Mouse (Mus musculus): ENCODE measurements around the gene Anxa3. TPM values are rescaled to one million over a fixed set of nuclear protein-coding genes. Genes with fewer than 3 reads are reported as not detected.

Gene Anxa3
- polyA plus RNA-seq, 1 experiment from 2014 or later = 39.3 TPM

GRCm38 (mm10) chr5:96799165-96799564 is 6.0 kb downstream of the Anxa3 start:
- Histone ChIP-seq H3K4me3 (no peak overlapping the region), H3K9ac (no peak overlapping the region), H3K9me3 (no peaks in the 10 kb centered on the region), H3K27me3 (peaks cover 13% of the 10 kb centered on the region), H3K27ac (no peak overlapping the region), H3K36me3 (no peaks in the 10 kb centered on the region), H3K4me1 (peaks cover 28% of the 10 kb centered on the region), H3K4me2 (replicated peaks) (no peak overlapping the region)
- ATAC-seq (ENCODE audit: low FRiP score, low read depth) = no peak
- 88% methylated on average over 9 of the region's 9 CpGs for WGBS

- Histone ChIP-seq H3K4me2 (replicated peaks) (no peak overlapping the region), H3K9me3 (no peaks in the 10 kb centered on the region), H3K27ac (no peak overlapping the region), H3K4me3 (no peak overlapping the region), H3K4me1 (peaks cover 21% of the 10 kb centered on the region), H3K27me3 (peaks cover 6% of the 10 kb centered on the region), H3K36me3 (no peaks in the 10 kb centered on the region), H3K9ac (no peak overlapping the region)
- ATAC-seq (ENCODE audit: low FRiP score, low read depth) = no peak
- 86% methylated on average over 9 of the region's 9 CpGs for WGBS
Observed at GRCm38 (mm10) chr5:96799969-96800368, 6.8 kb downstream of the Anxa3 start.

GRCm38 (mm10) chr5:96802185-96802584 is 9.0 kb downstream of the Anxa3 start:
- H3K4me2 ChIP-seq (replicated peaks) = no peak overlapping the region
- peak; percentile 51; the same call in 1 of the 2 replicates for ATAC-seq (ENCODE audit: low FRiP score, low read depth)
- peaks cover 21% of the 10 kb centered on the region for H3K4me1 ChIP-seq
- WGBS = 11% methylated on average over 7 of the region's 7 CpGs
- no peaks in the 10 kb centered on the region for H3K36me3 ChIP-seq
- no peak overlapping the region for H3K4me3 ChIP-seq
- no peak overlapping the region for H3K27ac ChIP-seq
- H3K9me3 ChIP-seq = no peaks in the 10 kb centered on the region
- no peaks in the 10 kb centered on the region for H3K27me3 ChIP-seq
- H3K9ac ChIP-seq = no peak overlapping the region

- Histone ChIP-seq H3K9ac (no peak overlapping the region), H3K9me3 (no peaks in the 10 kb centered on the region), H3K4me1 (peaks cover 21% of the 10 kb centered on the region), H3K36me3 (no peaks in the 10 kb centered on the region), H3K4me2 (replicated peaks) (no peak overlapping the region), H3K4me3 (no peak overlapping the region), H3K27me3 (no peaks in the 10 kb centered on the region), H3K27ac (no peak overlapping the region)
- WGBS = 32% methylated on average over 3 of the region's 3 CpGs
- ATAC-seq (ENCODE audit: low FRiP score, low read depth) = 0 out of 2 replicates have a peak, but pooled peaks have one; percentile 10
Observed at GRCm38 (mm10) chr5:96803091-96803490, 10.0 kb downstream of the Anxa3 start.

- Histone ChIP-seq H3K4me3 (no peak overlapping the region), H3K9ac (no peak overlapping the region), H3K9me3 (no peaks in the 10 kb centered on the region), H3K36me3 (no peaks in the 10 kb centered on the region), H3K27me3 (no peaks in the 10 kb centered on the region), H3K4me2 (replicated peaks) (no peak overlapping the region), H3K27ac (no peak overlapping the region), H3K4me1 (peaks cover 21% of the 10 kb centered on the region)
- ATAC-seq (ENCODE audit: low FRiP score, low read depth) = no peak
- 70% methylated on average over 4 of the region's 4 CpGs for WGBS
Observed at GRCm38 (mm10) chr5:96804304-96804703, 11.2 kb downstream of the Anxa3 start.

GRCm38 (mm10) chr5:96804813-96805212 is 11.7 kb downstream of the Anxa3 start:
- no peaks in the 10 kb centered on the region for H3K36me3 ChIP-seq
- H3K27ac ChIP-seq = no peak overlapping the region
- H3K4me3 ChIP-seq = no peak overlapping the region
- no peak overlapping the region for H3K9ac ChIP-seq
- H3K4me1 ChIP-seq = peaks cover 21% of the 10 kb centered on the region
- ATAC-seq (ENCODE audit: low FRiP score, low read depth) = no peak
- H3K27me3 ChIP-seq = no peaks in the 10 kb centered on the region
- no peak overlapping the region for H3K4me2 ChIP-seq (replicated peaks)
- 77% methylated on average over 3 of the region's 3 CpGs for WGBS
- H3K9me3 ChIP-seq = no peaks in the 10 kb centered on the region

GRCm38 (mm10) chr5:96810620-96811019 is 17.5 kb downstream of the Anxa3 start:
- Histone ChIP-seq H3K27ac (no peak overlapping the region), H3K9me3 (no peaks in the 10 kb centered on the region), H3K4me2 (replicated peaks) (no peak overlapping the region), H3K27me3 (no peaks in the 10 kb centered on the region), H3K4me1 (peaks cover 4% of the 10 kb centered on the region; the same call in 1 of the 2 replicates), H3K4me3 (no peak overlapping the region), H3K9ac (no peak overlapping the region), H3K36me3 (no peaks in the 10 kb centered on the region)
- no peak for ATAC-seq (ENCODE audit: low FRiP score, low read depth)
- WGBS = 64% methylated on average over 4 of the region's 4 CpGs

GRCm38 (mm10) chr5:96824769-96825327 is 31.7 kb downstream of the Anxa3 start:
- H3K4me1 ChIP-seq = no peaks in the 10 kb centered on the region
- no peak overlapping the region for H3K4me2 ChIP-seq (replicated peaks)
- no peak overlapping the region for H3K4me3 ChIP-seq
- no peak for ATAC-seq (ENCODE audit: low FRiP score, low read depth)
- H3K36me3 ChIP-seq = no peaks in the 10 kb centered on the region
- no peaks in the 10 kb centered on the region for H3K9me3 ChIP-seq
- no peak overlapping the region for H3K9ac ChIP-seq
- H3K27ac ChIP-seq = no peak overlapping the region
- no peaks in the 10 kb centered on the region for H3K27me3 ChIP-seq
- WGBS = 77% methylated on average over 13 of the region's 13 CpGs

- no peaks in the 10 kb centered on the region for H3K27me3 ChIP-seq
Observed at GRCm38 (mm10) chr5:96827176-96827575, 34.0 kb downstream of the Anxa3 start.

GRCm38 (mm10) chr5:96834338-96834737 is 41.2 kb downstream of the Anxa3 start:
- no peak overlapping the region for H3K4me3 ChIP-seq
- WGBS = 68% methylated on average over 5 of the region's 5 CpGs
- H3K4me2 ChIP-seq (replicated peaks) = no peak overlapping the region
- no peak for ATAC-seq (ENCODE audit: low FRiP score, low read depth)
- H3K27ac ChIP-seq = no peak overlapping the region
- no peaks in the 10 kb centered on the region for H3K4me1 ChIP-seq
- no peaks in the 10 kb centered on the region; the same call in 1 of the 2 replicates for H3K9me3 ChIP-seq
- no peaks in the 10 kb centered on the region for H3K36me3 ChIP-seq
- H3K27me3 ChIP-seq = no peaks in the 10 kb centered on the region
- no peak overlapping the region for H3K9ac ChIP-seq

More at GRCm38 (mm10) chr5:96827176-96827575, 34.0 kb downstream of the Anxa3 start:
- no peak overlapping the region for H3K9ac ChIP-seq
- 70% methylated on average over 1 of the region's 1 CpGs for WGBS
- no peak overlapping the region for H3K27ac ChIP-seq
- no peaks in the 10 kb centered on the region for H3K36me3 ChIP-seq
- no peak overlapping the region for H3K4me2 ChIP-seq (replicated peaks)
- ATAC-seq (ENCODE audit: low FRiP score, low read depth) = no peak
- no peak overlapping the region for H3K4me3 ChIP-seq
- no peaks in the 10 kb centered on the region for H3K4me1 ChIP-seq
- no peaks in the 10 kb centered on the region for H3K9me3 ChIP-seq

- H3K36me3 ChIP-seq = no peaks in the 10 kb centered on the region
- no peaks in the 10 kb centered on the region for H3K27me3 ChIP-seq
- no peaks in the 10 kb centered on the region for H3K9me3 ChIP-seq
- H3K4me1 ChIP-seq = no peaks in the 10 kb centered on the region
- H3K9ac ChIP-seq = no peak overlapping the region
- H3K4me3 ChIP-seq = no peak overlapping the region
- no peak overlapping the region for H3K4me2 ChIP-seq (replicated peaks)
- no peak for ATAC-seq (ENCODE audit: low FRiP score, low read depth)
- H3K27ac ChIP-seq = no peak overlapping the region
Observed at GRCm38 (mm10) chr5:96847986-96848385, 54.8 kb downstream of the Anxa3 start.

GRCm38 (mm10) chr5:96848386-96848785 is 55.2 kb downstream of the Anxa3 start:
- no peak overlapping the region for H3K27ac ChIP-seq
- H3K36me3 ChIP-seq = no peaks in the 10 kb centered on the region
- no peaks in the 10 kb centered on the region for H3K4me1 ChIP-seq
- 31% methylated on average over 3 of the region's 3 CpGs for WGBS
- H3K9me3 ChIP-seq = no peaks in the 10 kb centered on the region
- H3K4me3 ChIP-seq = no peak overlapping the region
- H3K9ac ChIP-seq = no peak overlapping the region
- H3K4me2 ChIP-seq (replicated peaks) = no peak overlapping the region
- no peaks in the 10 kb centered on the region for H3K27me3 ChIP-seq
- no peak for ATAC-seq (ENCODE audit: low FRiP score, low read depth)

GRCm38 (mm10) chr5:96849232-96849631 is 56.1 kb downstream of the Anxa3 start:
- ATAC-seq (ENCODE audit: low FRiP score, low read depth) = no peak
- WGBS = 57% methylated on average over 3 of the region's 3 CpGs

More at GRCm38 (mm10) chr5:96849232-96849631, 56.1 kb downstream of the Anxa3 start:
- no peaks in the 10 kb centered on the region for H3K4me1 ChIP-seq
- no peaks in the 10 kb centered on the region for H3K27me3 ChIP-seq
- H3K4me2 ChIP-seq (replicated peaks) = no peak overlapping the region
- no peaks in the 10 kb centered on the region for H3K36me3 ChIP-seq
- no peak overlapping the region for H3K27ac ChIP-seq
- H3K9ac ChIP-seq = no peak overlapping the region
- H3K4me3 ChIP-seq = no peak overlapping the region
- H3K9me3 ChIP-seq = no peaks in the 10 kb centered on the region
